Mouse (Mus musculus): ENCODE data around the gene Lrrk1.

DNA sequence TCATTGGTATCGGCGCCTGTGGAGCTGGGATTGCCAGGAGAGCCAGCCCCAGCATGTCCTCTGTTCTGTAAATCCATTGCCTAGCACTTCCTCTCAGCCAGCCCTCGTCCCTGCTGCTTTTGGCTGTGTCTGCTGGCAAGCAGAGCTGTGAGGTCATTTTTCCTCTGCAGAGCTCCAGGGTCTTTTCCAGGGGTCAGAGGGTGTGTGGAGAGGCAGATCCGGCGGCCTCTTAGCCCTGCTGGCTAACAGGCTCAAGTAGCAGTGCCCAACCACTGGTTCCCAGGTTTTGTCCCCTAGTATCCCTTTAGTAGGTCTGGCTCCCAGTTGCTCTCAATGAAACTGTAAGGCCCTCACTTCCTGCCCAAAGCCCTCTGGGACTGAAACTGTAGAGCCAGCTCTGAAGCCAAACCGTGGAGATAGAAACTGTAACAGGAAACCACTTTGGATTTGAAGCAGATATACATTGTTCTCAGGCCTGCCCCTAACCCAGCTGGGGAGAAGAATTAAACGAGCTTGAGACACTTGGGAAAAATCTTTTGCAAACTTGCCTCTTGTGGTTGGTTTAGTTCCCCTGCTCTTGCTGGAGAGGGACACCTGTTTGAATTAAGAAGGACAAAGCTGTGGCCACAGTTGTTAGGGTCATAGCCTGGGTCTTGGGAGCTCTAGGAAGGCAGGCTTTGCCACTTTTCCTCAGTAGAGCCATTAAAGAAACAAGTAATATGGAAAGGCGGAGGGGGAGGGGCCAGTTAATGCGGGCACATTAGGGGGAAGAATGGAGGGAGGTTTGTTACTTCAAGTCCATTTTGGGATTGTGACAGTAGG lies 169.7 kb downstream of the Lrrk1 start:
- TF ChIP-seq CTCF (IDR thresholded peaks at IDR 0.05; ENCODE audit: insufficient read depth, low read length) (no peak), POLR2A (IDR thresholded peaks at IDR 0.05; ENCODE audit: borderline replicate concordance, extremely low read depth, low read depth, low read length) (no peak)
